Mouse (Mus musculus) left cerebral cortex, postnatal 36 days (tissue): ENCODE data around the gene Gm8653. TPM values are rescaled to one million over a fixed set of nuclear protein-coding genes. Genes with fewer than 3 reads are reported as not detected.
"Not testable (repeated sequence)": the region's sequence is repeated elsewhere in the genome, so short reads cannot be mapped to it uniquely, and the experiment has no call there.

Experiments
- DNase-seq, 2 experiments: peaks; one replicate each; pipeline ENCODE4 v3.0.0; 2021 to 2022; ENCODE audit warnings: low spot score in 2 of 2, mixed read lengths in 1 of 2
- intact Hi-C: fragments of 180-260 bp; cut with DNase I; formaldehyde crosslinking; loops from one replicate; pipeline ENCODE4 v1.15.1; 2025
- total RNA-seq, 2 experiments: library from RNA; stranded (reverse); gene quantifications; 2 replicates each; pipeline ENCODE4 v1.2.3; 2021

Gm8653 gene
- not detected for total RNA-seq

DNA sequence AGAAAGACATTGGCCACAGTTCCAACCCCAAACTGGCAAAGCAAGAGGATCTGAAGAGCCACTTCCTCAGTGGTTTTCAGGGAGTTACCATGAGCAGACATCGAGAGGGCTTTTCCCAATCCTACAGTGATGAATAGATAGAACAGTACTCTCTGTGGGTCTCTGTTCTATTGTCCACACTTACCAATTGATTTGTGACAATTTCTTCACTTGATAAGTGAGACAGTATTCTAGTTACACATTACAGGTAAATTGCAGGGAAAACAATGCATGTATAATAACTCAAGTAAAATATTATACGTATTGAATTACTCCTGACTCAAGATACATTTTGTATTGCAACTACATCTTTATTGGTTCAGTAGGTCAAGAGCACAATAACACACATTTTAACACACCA is at the start of gene Gm8653:
Gm8653 (minus strand) TSS at position 101 of the 400 bp plus-strand sequence.
- intact Hi-C loops, DNase-seq: not testable (repeated sequence)

DNA sequence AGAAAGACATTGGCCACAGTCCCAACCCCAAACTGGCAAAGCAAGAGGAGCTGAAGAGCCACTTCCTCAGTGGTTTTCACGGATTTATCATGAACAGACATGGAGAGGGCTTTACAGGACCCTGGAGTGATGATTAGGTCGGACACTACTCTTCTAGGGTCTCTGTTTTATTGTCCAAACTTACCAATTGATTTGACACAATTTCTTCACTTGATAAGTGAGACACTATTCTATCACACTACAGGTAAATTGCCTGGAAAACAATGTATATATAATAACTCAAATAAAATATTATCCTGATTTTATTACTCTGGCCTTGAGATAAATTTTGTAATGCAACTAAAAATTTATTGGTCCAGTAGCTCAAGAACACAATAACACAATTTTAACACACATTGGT is 28.3 kb upstream of the Gm8653 start, which contains the start of gene Gm8453:
Gm8453 (minus strand) TSS at position 101 of the 400 bp plus-strand sequence.
- DNase-seq, intact Hi-C loops: not testable (repeated sequence)

DNA sequence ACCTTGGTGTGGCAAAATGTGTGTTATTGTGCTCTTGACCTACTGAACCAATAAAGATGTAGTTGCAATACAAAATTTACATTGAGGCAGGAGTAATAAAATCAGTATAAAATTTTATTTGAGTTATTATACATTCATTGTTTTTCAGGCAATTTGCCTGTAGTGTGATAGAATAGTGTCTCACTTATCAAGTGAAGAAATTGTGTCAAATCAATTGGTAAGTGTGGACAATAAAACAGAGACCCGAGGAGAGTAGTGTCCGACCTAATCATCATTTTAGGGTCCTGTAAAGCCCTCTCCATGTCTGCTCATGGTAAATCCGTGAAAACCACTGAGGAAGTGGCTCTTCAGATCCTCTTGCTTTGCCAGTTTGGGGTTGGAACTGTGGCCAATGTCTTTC is 12.0 kb downstream of the Gm8653 start, which contains the start of gene Vmn1r143:
Vmn1r143 (plus strand) TSS at position 301 of the 400 bp plus-strand sequence.
- DNase-seq, intact Hi-C loops: not testable (repeated sequence)

DNA sequence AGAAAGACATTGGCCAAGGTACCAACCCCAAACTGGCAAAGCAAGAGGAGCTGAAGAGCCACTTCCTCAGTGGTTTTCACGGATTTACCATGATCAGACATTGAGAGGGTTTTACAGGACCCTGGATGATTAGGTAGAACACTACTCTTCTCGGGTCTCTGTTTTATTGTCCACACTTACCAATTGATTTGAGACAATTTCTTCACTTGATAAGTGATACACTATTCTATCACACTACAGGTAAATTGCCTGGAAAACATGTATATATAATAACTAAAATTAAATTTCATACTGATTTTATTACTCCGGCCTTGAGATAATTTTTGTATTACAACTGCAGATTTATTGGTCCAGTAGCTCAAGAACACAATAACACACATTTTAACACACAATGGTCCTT is 37.1 kb downstream of the Gm8653 start, which contains the start of gene Vmn1r142:
Vmn1r142 (minus strand) TSS at position 101 of the 400 bp plus-strand sequence.
- intact Hi-C loops, DNase-seq: not testable (repeated sequence)

Other genes starting within 250 kb of the Gm8653 start
- gene Vmn1r137, start 206.7 kb downstream of the Gm8653 start, total RNA-seq: not detected
- not detected for gene Vmn1r138, start 172.4 kb downstream of the Gm8653 start, total RNA-seq
- not detected for gene Gm6176, start 145.0 kb downstream of the Gm8653 start, total RNA-seq
- not detected for gene Vmn1r139, start 132.2 kb downstream of the Gm8653 start, total RNA-seq
- not detected for gene Gm16451, start 83.0 kb downstream of the Gm8653 start, total RNA-seq
- not detected for gene Gm10666, start 66.5 kb downstream of the Gm8653 start, total RNA-seq
- not detected for gene Vmn1r142, start 37.2 kb downstream of the Gm8653 start, total RNA-seq
- not detected for gene Vmn1r143, start 11.9 kb downstream of the Gm8653 start, total RNA-seq
- not detected for gene Gm8453, start 28.2 kb upstream of the Gm8653 start, total RNA-seq
- not detected for gene Gm4187, start 128.5 kb upstream of the Gm8653 start, total RNA-seq
- gene Gm8660, start 169.8 kb upstream of the Gm8653 start, total RNA-seq: not detected
- not detected for gene Vmn1r148, start 212.3 kb upstream of the Gm8653 start, total RNA-seq
- not detected for gene Vmn1r149, start 237.0 kb upstream of the Gm8653 start, total RNA-seq